Mouse (Mus musculus) liver, adult 2 months (tissue): ENCODE results near the gene Pih1d2.

Source experiments
- CTCF ChIP-seq: fragments of 200-500 bp; IDR thresholded peaks from 2 replicates; pipeline ENCODE4 v1.5.1; 2011; ENCODE audit warnings: low read depth, low read length, control low read depth
- POLR2A ChIP-seq: fragments of 200-500 bp; IDR thresholded peaks from 2 replicates; pipeline ENCODE4 v1.6.1; 2011; ENCODE audit warnings: low read length, control low read depth; ENCODE audit not compliant: insufficient read depth; ENCODE audit errors: extremely low read depth

DNA sequence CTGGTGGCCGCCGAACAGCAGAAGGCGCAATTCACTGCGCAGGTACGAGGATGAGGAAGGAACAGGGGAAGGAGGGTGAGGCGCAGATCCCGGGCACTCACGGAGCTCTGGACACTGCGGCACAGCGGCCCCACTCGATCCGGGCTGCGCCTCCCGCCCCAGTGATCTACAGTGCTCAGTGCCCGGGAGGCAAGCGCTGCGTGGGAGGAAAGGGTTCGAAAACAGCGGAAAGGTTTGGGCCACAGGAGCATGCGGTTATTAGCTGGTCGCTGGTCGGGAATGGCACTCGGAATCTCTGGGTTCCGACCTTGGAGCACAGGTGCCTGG, 13.2 kb upstream of the Pih1d2 start:
- TF ChIP-seq CTCF: no peak
- no peak for TF ChIP-seq POLR2A
